Mouse (Mus musculus): ENCODE results near the gene Cdkal1. TPM values are rescaled to one million over a fixed set of nuclear protein-coding genes. Genes with fewer than 3 reads are reported as not detected.

Gene Cdkal1
- polyA plus RNA-seq, 2 experiments, result 2.0 to 7.7 TPM

GRCm38 (mm10) chr13:29826041-29826440 is 29.4 kb downstream of the Cdkal1 start:
- Histone ChIP-seq H3K4me2 (ENCODE audit: low read depth) (no peak overlapping the region), H3K4me3 (ENCODE audit: insufficient read depth in 1 of 2, low read depth in 2 of 2, low read length in 2 of 2) (no peak overlapping the region), H3K9ac (replicated peaks) (no peak overlapping the region), H3K27me3 (ENCODE audit: control insufficient read depth, insufficient read depth, low read length) (no peaks in the 10 kb centered on the region), H3K36me3 (replicated peaks; ENCODE audit: control insufficient read depth, insufficient read depth, low read depth) (no peaks in the 10 kb centered on the region), H3K27ac (no peak overlapping the region), H3K9me3 (ENCODE audit: control insufficient read depth, low read length) (no peaks in the 10 kb centered on the region), H3K4me1 (replicated peaks; ENCODE audit: control insufficient read depth in 2 of 2, insufficient read depth in 2 of 2, low read length in 1 of 2) (peaks cover 2 to 7% of the 10 kb centered on the region in 2 experiments; a peak in 1 of 4 replicates)
- ATAC-seq (ENCODE audit: insufficient read depth) (no peak), DNase-seq (ENCODE audit: low read depth in 3 of 3, low spot score in 3 of 3) (no peak)
- TF ChIP-seq EP300 (IDR thresholded peaks at IDR 0.05; ENCODE audit: low read depth) (no peak), CTCF (IDR thresholded peaks at IDR 0.05; ENCODE audit: low read depth) (no peak)

DNA sequence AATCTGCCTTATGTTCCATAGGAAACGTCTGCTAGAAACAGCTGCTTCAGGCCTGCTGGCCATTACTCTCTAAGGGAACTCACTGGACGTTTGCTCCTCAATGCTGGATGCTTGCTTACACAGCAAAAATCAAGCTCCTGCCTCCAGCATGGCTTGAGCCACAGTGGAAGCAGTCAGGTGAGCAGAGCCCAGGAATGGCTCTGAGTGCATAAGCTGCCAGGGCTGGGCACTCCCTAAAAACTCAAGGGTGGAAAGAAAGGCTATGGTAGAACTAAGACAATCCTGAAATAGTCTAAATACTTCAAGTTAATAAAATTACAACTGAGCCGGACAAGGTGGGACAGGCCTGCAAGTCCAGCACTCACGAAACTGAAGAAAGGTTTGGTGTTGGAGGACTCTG is 30.7 kb downstream of the Cdkal1 start:
- WGBS (ENCODE audit: insufficient replicate concordance), result 68% methylated on average over 4 of the region's 4 CpGs

DNA sequence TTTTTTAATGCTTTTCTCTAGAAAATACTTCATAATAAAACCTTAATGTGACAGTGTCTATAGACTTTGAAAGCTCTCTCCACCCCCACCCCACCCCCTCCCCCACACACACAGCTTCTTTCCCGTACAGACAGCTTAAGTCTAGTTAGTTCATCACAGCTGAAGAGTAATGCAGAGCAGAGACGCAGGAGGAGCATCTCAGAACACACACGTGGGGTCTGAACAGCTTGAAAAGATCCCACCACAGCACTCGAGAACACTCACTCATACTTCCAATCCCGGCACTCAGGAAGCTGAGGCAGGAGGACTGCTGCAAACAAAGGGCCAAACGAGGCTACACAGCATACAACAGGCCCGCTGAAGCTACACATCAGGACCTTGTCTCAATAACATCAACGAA is 31.1 kb downstream of the Cdkal1 start:
- no peak for TF ChIP-seq CTCF (IDR thresholded peaks at IDR 0.05; ENCODE audit: low read depth)
- Histone ChIP-seq H3K4me1 (replicated peaks; ENCODE audit: control insufficient read depth in 2 of 2, insufficient read depth in 2 of 2, low read length in 1 of 2) (peaks cover 2 to 12% of the 10 kb centered on the region in 2 experiments; a peak in 2 of 4 replicates), H3K4me3 (ENCODE audit: insufficient read depth in 1 of 2, low read depth in 2 of 2, low read length in 2 of 2) (no peak overlapping the region), H3K9me3 (ENCODE audit: control insufficient read depth, low read length) (no peaks in the 10 kb centered on the region), H3K27ac (no peak overlapping the region), H3K36me3 (replicated peaks; ENCODE audit: control insufficient read depth, insufficient read depth, low read depth) (no peaks in the 10 kb centered on the region), H3K9ac (replicated peaks) (no peak overlapping the region), H3K4me2 (ENCODE audit: low read depth) (no peak overlapping the region), H3K27me3 (ENCODE audit: control insufficient read depth, insufficient read depth, low read length) (no peaks in the 10 kb centered on the region)
- WGBS (ENCODE audit: insufficient replicate concordance), result 66% methylated on average over 8 of the region's 8 CpGs
- no peak for ATAC-seq (ENCODE audit: insufficient read depth)
- no peak for DNase-seq (ENCODE audit: low read depth in 3 of 3, low spot score in 3 of 3)

More for the DNA sequence above, 30.7 kb downstream of the Cdkal1 start:
- Histone ChIP-seq H3K4me3 (ENCODE audit: insufficient read depth in 1 of 2, low read depth in 2 of 2, low read length in 2 of 2) (no peak overlapping the region), H3K4me2 (ENCODE audit: low read depth) (no peak overlapping the region), H3K27me3 (ENCODE audit: control insufficient read depth, insufficient read depth, low read length) (no peaks in the 10 kb centered on the region), H3K4me1 (replicated peaks; ENCODE audit: control insufficient read depth in 2 of 2, insufficient read depth in 2 of 2, low read length in 1 of 2) (peaks cover 2 to 12% of the 10 kb centered on the region in 2 experiments; a peak in 2 of 4 replicates), H3K36me3 (replicated peaks; ENCODE audit: control insufficient read depth, insufficient read depth, low read depth) (no peaks in the 10 kb centered on the region), H3K27ac (no peak overlapping the region), H3K9ac (replicated peaks) (no peak overlapping the region), H3K9me3 (ENCODE audit: control insufficient read depth, low read length) (no peaks in the 10 kb centered on the region)
- ATAC-seq (ENCODE audit: insufficient read depth), result no peak
- no peak for DNase-seq (ENCODE audit: low read depth in 3 of 3, low spot score in 3 of 3)
- TF ChIP-seq CTCF (IDR thresholded peaks at IDR 0.05; ENCODE audit: low read depth) (no peak), EP300 (IDR thresholded peaks at IDR 0.05; ENCODE audit: low read depth) (no peak)

GRCm38 (mm10) chr13:29823906-29824305 is 31.6 kb downstream of the Cdkal1 start:
- Histone ChIP-seq H3K4me2 (ENCODE audit: low read depth) (no peak overlapping the region), H3K27ac (no peak overlapping the region), H3K9me3 (ENCODE audit: control insufficient read depth, low read length) (no peaks in the 10 kb centered on the region), H3K36me3 (replicated peaks; ENCODE audit: control insufficient read depth, insufficient read depth, low read depth) (no peaks in the 10 kb centered on the region), H3K27me3 (ENCODE audit: control insufficient read depth, insufficient read depth, low read length) (no peaks in the 10 kb centered on the region), H3K9ac (replicated peaks) (no peak overlapping the region), H3K4me1 (replicated peaks; ENCODE audit: control insufficient read depth in 2 of 2, insufficient read depth in 2 of 2, low read length in 1 of 2) (peaks cover 2 to 16% of the 10 kb centered on the region in 2 experiments; a peak in 2 of 4 replicates), H3K4me3 (ENCODE audit: insufficient read depth in 1 of 2, low read depth in 2 of 2, low read length in 2 of 2) (no peak overlapping the region)
- DNase-seq (ENCODE audit: low read depth in 3 of 3, low spot score in 3 of 3), result no peak
- no peak for TF ChIP-seq CTCF (IDR thresholded peaks at IDR 0.05; ENCODE audit: low read depth)
- no peak for TF ChIP-seq EP300 (IDR thresholded peaks at IDR 0.05; ENCODE audit: low read depth)
- 71% methylated on average over 9 of the region's 9 CpGs for WGBS (ENCODE audit: insufficient replicate concordance)
- ATAC-seq (ENCODE audit: insufficient read depth), result no peak

GRCm38 (mm10) chr13:29823487-29823886 is 32.0 kb downstream of the Cdkal1 start:
- TF ChIP-seq CTCF (IDR thresholded peaks at IDR 0.05; ENCODE audit: low read depth), result no peak
- TF ChIP-seq EP300 (IDR thresholded peaks at IDR 0.05; ENCODE audit: low read depth), result no peak
- no peak for ATAC-seq (ENCODE audit: insufficient read depth)
- Histone ChIP-seq H3K4me1 (replicated peaks; ENCODE audit: control insufficient read depth in 2 of 2, insufficient read depth in 2 of 2, low read length in 1 of 2) (peaks cover 2 to 19% of the 10 kb centered on the region in 2 experiments; a peak in 2 of 4 replicates), H3K9me3 (ENCODE audit: control insufficient read depth, low read length) (no peaks in the 10 kb centered on the region), H3K27me3 (ENCODE audit: control insufficient read depth, insufficient read depth, low read length) (no peaks in the 10 kb centered on the region), H3K4me3 (ENCODE audit: insufficient read depth in 1 of 2, low read depth in 2 of 2, low read length in 2 of 2) (no peak overlapping the region), H3K9ac (replicated peaks) (no peak overlapping the region), H3K36me3 (replicated peaks; ENCODE audit: control insufficient read depth, insufficient read depth, low read depth) (no peaks in the 10 kb centered on the region), H3K27ac (no peak overlapping the region), H3K4me2 (ENCODE audit: low read depth) (no peak overlapping the region)
- WGBS (ENCODE audit: insufficient replicate concordance), result 76% methylated on average over 8 of the region's 8 CpGs
- no peak for DNase-seq (ENCODE audit: low read depth in 3 of 3, low spot score in 3 of 3)

Measured in liver, embryonic 14.5 days (tissue).